ENCODE assay signal across 11 mouse cellular contexts in the genomic region with DNA sequence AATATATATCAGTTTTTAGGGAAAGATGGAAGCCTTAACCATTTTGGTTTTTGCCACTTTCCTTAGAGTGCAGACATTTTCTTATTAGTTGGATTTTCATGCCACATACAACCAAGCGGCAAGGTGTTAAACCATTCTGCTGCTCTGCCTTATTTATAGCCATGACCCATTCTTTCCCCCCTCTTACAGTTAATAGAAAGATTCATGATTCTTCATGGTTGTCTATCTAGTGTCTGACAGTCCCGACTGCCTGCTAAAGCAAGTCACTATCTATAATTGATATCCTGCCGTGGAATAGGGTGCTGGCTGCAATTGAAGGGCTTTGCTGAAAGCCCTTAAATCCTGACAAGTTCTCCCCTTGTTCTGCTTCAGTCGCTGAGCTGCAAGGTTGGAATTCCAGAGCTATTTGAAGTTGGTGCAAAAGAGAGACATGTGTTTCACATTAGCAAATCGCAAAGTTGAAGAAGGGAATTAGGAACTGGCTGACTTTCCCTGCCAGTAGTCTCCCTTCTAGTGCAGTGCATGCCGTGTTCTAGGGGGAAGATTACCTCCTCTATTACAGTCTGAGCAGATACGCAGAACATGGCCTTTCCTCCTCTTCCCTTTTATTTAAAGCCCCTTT.
A peak's percentile ranks its signal among the peaks of the same experiment; 100 is the strongest.
DNase-seq lines count a peak whose midpoint lies in the region; ATAC-seq and TF ChIP-seq lines count a peak whose summit lies in the region.
"Had no signal": no experiment of that assay in that cellular context is flagged by ENCODE, and none has a peak within 500 bp of the region (broad histone marks: within the 10 kb centered on the region; RNA-seq: fewer than 3 reads in every experiment).

No protein-coding gene starts in this region.

- H3K4me3 ChIP-seq in kidney, adult 2 months (ENCODE audit: insufficient read depth, low read depth, low read length), result no peak overlapping the region
- H3K4me3 ChIP-seq in limb, embryonic 10.5 days, result no peak overlapping the region
- no peak overlapping the region for H3K4me3 ChIP-seq in forebrain, embryonic 11.5 days (ENCODE audit: low read depth, low read length)
- H3K4me3 ChIP-seq: erythroblast, embryonic 14.5 days had no signal

- no peaks in the 10 kb centered on the region for H3K9me3 ChIP-seq in limb, embryonic 10.5 days (replicated peaks)
- H3K9me3 ChIP-seq in forebrain, embryonic 11.5 days (ENCODE audit: control insufficient read depth, low read length), result no peaks in the 10 kb centered on the region

- H3K36me3 ChIP-seq in kidney, adult 2 months (ENCODE audit: control insufficient read depth, insufficient read depth, low read length), result no peaks in the 10 kb centered on the region
- H3K36me3 ChIP-seq in limb, embryonic 10.5 days, result peaks cover 75% of the 10 kb centered on the region
- H3K36me3 ChIP-seq in forebrain, embryonic 11.5 days (ENCODE audit: control insufficient read depth, insufficient read depth, low read length), result peaks cover 7% of the 10 kb centered on the region; the same call in 1 of the 2 replicates

- H3K4me2 ChIP-seq in forebrain, embryonic 11.5 days (ENCODE audit: low read depth, low read length, severe bottlenecking), result no peak overlapping the region

- H3K9ac ChIP-seq in forebrain, embryonic 11.5 days (ENCODE audit: low read length), result no peak overlapping the region

- WGBS in kidney, adult 2 months, result 36% methylated on average over 7 of the region's 7 CpGs
- 11% methylated on average over 7 of the region's 7 CpGs for WGBS in limb, embryonic 10.5 days
- 58% methylated on average over 7 of the region's 7 CpGs for WGBS in forebrain, embryonic 11.5 days

- no peak for TF ChIP-seq CTCF in kidney, adult 2 months (conservative IDR thresholded peaks at IDR 0.05; ENCODE audit: insufficient read depth, insufficient read length, low read depth, low read length)

- no peak for ATAC-seq in forebrain, embryonic 11.5 days (replicated peaks; ENCODE audit: low FRiP score)

- TF ChIP-seq POLR2A in kidney, adult 2 months (IDR thresholded peaks at IDR 0.05; ENCODE audit: low read depth, low read length), result no peak

- peak; percentile 16 for DNase-seq in kidney, adult 2 months
- no peak for DNase-seq in kidney, adult 8-10 months
- DNase-seq in Muller cell, postnatal 12 days (ENCODE audit: inconsistent ontology term), result peak; percentile 75
- DNase-seq in embryo, embryonic 10.5 days (ENCODE audit: low spot score), result peak; percentile 73
- peak; percentile 40 for DNase-seq in limb, embryonic 10.5 days (ENCODE audit: low spot score)
- no peak for DNase-seq in cerebellum, postnatal 14 days
- no peak for DNase-seq in forebrain, embryonic 11.5 days (ENCODE audit: low spot score)
- no peak for DNase-seq in spleen, postnatal 14 days (ENCODE audit: low spot score in 2 of 2)
- DNase-seq: gastrocnemius, postnatal 36 days; kidney, adult 18-20 months had no signal

- H3K27me3 ChIP-seq in kidney, adult 2 months (replicated peaks; ENCODE audit: control insufficient read depth, insufficient read depth, low read length), result no peaks in the 10 kb centered on the region
- no peaks in the 10 kb centered on the region for H3K27me3 ChIP-seq in limb, embryonic 10.5 days (ENCODE audit: low read depth, poor library complexity, severe bottlenecking)
- no peaks in the 10 kb centered on the region for H3K27me3 ChIP-seq in forebrain, embryonic 11.5 days (ENCODE audit: control insufficient read depth, insufficient read depth, low read length)

- no peaks in the 10 kb centered on the region for H3K4me1 ChIP-seq in kidney, adult 2 months (ENCODE audit: control insufficient read depth, insufficient read depth, low read length)
- peaks cover 54% of the 10 kb centered on the region for H3K4me1 ChIP-seq in limb, embryonic 10.5 days
- H3K4me1 ChIP-seq in forebrain, embryonic 11.5 days (replicated peaks; ENCODE audit: control insufficient read depth, insufficient read depth, low read length), result no peaks in the 10 kb centered on the region

- H3K27ac ChIP-seq in kidney, adult 2 months (ENCODE audit: insufficient read depth, low read depth, low read length), result no peak overlapping the region
- H3K27ac ChIP-seq in limb, embryonic 10.5 days, result no peak overlapping the region
- no peak overlapping the region for H3K27ac ChIP-seq in forebrain, embryonic 11.5 days (ENCODE audit: low read depth, low read length)

Comparison
In these comparisons a context has a peak if more than half of its experiments do, and no peak if none do; other contexts are left out.
1. DNase-seq: peak in kidney, adult 2 months (single experiment), Muller cell, postnatal 12 days (single experiment), embryo, embryonic 10.5 days (single experiment) and limb, embryonic 10.5 days (single experiment); none in kidney, adult 8-10 months (0 of 2), cerebellum, postnatal 14 days (0 of 2), forebrain, embryonic 11.5 days (single experiment) and spleen, postnatal 14 days (0 of 2).